Mouse (Mus musculus) monocyte, adult 5-6 weeks (primary cell): ENCODE data around the gene Hnrnpul1. TPM values are rescaled to one million over a fixed set of nuclear protein-coding genes. Genes with fewer than 3 reads are reported as not detected.

Experiments used
- ATAC-seq: fragments of 153-309, 156-312 bp; replicated peaks from 2 replicates; pipeline ENCODE4 v1.8.0; 2017; ENCODE audit warnings: mild to moderate bottlenecking; ENCODE audit not compliant: low TSS enrichment, insufficient number of reproducible peaks, severe bottlenecking, poor library complexity, low FRiP score
- total RNA-seq: library from RNA; stranded (forward); fragments of 200-1000, 200-491, 200-594 nt; gene quantifications from 3 replicates; pipeline ENCODE4 v1.2.3, GENCODE M21; 2017

The Hnrnpul1 gene
- total RNA-seq, 1 experiment from 2014 or later: 116 TPM

DNA sequence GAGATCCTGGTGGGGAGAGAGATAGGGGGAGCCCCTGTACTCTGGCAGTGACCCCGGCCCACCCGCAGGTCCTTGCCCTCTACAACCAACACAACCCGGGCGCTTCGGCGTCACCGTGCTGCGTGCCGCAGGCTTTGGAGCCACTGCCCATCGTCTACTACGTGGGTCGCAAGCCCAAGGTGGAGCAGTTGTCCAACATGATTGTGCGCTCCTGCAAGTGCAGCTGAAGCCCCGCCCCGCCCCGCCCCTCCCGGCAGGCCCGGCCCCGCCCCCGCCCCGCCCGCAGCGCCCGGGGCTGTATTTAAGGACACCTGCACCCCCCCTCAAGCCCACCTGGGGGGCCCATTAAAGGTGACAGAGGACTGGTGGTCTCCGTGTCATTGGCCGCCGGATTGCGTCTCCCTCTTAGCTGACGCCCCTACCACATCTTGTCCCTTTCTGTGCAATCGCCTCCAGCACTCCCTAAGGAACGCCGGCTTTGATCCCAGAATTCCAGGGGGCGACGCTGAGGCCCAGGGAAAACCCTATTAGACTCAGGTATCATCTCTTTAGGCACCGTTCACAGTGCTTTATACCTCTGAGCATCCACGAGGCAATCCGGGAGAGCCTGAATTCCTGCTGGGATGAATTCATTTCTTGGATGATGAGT is 49.7 kb downstream of the Hnrnpul1 start:
- ATAC-seq: no peak

DNA sequence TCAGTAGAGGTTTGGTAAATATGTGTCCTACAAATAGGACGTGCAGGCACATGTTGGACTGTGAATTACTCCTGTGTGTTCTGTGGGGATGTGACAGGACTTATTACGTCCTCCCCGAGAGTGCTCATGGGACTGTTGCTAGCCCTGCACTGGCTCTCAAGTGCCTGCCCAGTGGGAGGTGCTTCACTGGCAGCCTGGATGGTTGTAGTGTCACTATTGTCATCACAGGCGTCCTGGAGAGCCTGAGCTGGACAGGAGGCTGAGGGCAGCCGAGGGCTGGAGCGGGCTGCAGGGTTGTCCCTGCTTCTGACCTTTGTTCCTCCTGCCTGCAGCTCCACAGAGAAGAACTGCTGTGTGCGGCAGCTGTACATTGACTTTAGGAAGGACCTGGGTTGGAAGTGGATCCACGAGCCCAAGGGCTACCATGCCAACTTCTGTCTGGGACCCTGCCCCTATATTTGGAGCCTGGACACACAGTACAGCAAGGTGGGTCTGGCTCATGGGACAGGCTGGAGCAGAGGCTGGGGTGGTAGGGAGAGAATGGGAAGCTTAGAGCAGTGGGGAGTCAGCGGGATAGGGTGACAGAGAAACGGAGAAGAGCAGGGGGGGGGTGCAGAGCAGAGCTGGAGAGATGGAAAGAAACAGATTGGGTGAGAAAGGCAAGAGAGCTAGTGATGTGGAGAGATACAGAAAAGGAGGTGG is 50.6 kb downstream of the Hnrnpul1 start:
- ATAC-seq: no peak

DNA sequence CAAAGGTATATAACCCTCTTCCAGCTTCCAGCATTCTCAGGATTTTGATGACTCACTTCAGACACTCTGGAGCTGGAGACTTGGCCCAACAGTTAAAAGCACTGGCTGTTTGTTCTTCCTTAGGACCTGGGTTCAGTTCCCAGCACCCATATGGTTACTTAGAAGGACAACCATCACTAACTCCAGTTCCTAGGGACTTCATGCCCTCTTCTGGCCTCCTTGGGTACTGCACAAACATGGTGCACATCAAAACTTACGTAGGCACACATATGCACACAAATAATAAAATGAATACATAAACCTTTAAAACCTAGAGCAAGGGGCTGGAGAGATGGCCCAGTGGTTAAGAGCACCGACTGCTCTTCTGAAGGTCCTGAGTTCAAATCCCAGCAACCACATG is 52.2 kb downstream of the Hnrnpul1 start:
- ATAC-seq: no peak

DNA sequence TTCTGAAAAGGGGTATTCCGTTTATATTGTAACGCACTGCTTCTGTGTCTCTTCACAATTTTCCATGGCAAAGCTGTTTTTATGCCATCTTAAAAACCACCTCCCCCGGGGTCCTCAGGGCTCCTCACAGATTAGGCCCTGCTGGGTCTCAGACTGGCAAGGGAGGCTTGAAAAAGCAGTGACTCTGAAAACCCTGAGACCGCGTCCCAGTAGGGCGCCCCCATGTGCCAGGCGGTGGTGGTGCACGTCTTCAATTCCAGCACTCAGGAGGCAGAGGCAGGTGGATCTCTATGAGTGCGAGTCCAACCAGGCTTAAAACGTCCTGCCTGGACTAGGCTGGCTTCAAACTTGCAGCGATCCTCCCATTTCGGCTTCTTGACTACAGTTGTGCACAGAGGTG is 53.8 kb downstream of the Hnrnpul1 start:
- no peak for ATAC-seq

DNA sequence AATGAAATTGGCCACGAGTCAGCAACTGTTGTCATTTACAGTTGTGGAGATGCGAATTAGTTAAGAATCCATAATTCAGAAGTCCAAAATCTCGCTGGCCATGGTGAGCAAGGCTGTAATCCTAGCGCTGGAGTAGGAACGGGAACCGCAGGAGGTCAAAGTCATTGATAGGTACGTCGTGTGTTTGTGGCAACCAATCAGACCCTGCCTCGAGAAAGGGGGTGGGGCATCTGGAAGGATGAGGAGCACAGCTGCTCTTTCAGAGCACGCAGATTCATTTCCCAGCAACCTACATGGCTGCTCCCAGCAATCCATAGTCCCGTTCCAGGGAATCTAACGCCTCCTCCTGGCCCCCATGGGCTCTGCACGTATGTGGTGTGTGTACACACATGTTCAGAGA is 54.7 kb downstream of the Hnrnpul1 start:
- ATAC-seq: no peak

DNA sequence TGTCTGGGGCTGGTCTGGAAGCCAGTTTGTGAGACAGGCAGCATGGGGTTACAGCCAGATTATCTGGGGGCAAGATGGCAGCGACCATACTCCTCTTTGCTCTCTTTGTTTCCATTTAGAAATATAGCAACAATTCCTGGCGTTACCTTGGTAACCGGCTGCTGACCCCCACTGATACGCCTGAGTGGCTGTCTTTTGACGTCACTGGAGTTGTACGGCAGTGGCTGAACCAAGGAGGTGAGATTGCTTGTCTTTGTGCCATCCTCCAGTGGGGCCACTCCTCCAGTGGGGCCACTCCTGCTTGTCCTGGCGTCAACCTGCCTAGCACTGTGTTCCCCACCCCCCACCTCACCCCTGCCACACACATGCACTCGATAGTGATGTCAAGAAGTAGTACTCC is 60.5 kb downstream of the Hnrnpul1 start:
- no peak for ATAC-seq

DNA sequence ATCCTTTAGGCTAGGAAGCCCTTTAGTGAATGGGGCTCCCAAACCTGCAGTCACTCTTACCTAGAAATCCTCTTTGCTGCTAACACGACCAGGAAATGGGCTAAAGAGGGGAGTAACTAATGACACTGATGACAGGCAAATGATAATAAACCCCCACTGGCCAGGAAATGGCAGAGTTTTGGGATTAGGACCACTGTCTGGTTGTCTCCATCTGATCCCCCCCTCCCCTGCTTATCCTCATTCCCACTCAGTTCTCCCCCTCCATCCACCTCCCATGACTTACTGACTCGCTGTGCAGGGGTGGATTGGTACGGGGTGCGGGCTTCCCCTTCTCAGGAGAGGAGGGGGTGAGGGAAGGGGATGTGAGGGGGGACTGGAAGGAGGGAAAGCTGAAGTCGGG is 64.5 kb downstream of the Hnrnpul1 start:
- no peak for ATAC-seq

DNA sequence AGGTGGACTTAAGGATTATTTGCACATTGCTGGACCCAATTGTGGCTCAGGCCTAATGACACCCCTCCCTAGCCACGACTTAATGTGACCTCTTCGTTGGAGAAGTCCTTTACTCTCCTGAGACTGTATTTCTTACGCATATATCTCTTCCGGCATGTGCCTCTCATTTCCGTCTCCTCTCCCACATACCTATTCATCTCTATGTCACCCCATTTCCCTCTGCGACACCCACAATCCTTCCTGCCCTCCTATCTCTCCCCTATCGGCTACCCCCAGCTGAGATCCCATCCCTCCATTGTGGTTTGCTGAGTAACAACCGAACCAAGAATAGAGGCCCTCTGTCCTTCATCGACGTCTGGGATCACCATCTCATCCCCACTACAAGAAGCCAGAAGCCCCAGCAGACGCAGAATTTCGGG is 64.9 kb downstream of the Hnrnpul1 start:
- 0 out of 2 replicates have a peak, but pooled peaks have one; percentile 1 for ATAC-seq

DNA sequence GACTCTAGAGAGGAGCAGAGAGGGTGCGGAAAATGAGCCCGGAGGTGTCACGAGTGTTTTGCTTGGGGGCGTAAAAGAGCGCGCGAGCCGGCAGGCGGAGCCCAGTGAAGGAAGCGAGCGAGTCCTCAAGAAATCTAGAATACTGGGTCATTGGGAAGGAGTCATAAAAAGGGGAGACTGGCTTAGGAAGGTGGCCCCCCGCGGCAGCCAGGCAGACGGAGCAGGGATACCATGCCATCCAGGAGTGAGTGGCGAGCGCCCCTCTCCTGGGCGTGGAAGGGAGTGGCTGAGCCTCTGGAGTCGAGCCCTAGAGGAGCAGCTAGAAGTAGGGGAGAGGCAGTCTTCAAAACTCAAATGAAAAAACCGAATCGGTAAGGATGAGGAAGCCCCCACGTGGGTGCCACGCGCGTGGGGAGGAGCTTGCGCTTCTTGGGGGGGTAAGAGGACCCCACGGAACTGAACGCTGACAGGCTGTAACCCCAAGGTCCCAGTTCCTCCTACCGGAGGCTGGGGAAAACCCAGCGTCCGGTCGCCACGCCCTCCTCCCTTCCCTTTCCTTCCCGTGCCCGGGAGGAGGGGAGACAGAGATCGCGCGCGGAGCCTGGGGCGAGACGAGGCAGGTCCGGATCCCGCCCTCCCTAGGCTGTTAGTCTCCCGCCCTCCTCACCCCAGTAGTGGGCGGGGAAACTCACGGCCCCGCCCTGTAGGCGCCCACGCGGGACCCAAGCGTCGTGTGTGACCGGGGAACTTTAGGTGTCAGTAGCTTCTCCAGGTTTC is 65.6 kb downstream of the Hnrnpul1 start:
- ATAC-seq: peak; percentile 75

DNA sequence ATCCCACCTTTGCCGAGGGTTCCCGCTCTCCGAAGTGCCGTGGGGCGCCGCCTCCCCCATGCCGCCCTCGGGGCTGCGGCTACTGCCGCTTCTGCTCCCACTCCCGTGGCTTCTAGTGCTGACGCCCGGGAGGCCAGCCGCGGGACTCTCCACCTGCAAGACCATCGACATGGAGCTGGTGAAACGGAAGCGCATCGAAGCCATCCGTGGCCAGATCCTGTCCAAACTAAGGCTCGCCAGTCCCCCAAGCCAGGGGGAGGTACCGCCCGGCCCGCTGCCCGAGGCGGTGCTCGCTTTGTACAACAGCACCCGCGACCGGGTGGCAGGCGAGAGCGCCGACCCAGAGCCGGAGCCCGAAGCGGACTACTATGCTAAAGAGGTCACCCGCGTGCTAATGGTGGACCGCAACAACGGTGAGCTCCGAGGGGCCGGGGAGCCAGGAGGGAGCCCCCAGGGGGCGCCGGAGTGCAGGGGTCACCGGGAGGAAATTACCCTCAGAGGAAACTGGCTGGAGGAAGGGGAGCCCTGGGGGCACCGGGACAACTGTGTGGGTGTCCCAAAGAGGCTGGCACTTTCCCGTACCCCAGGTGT is 66.7 kb downstream of the Hnrnpul1 start:
- no peak for ATAC-seq

DNA sequence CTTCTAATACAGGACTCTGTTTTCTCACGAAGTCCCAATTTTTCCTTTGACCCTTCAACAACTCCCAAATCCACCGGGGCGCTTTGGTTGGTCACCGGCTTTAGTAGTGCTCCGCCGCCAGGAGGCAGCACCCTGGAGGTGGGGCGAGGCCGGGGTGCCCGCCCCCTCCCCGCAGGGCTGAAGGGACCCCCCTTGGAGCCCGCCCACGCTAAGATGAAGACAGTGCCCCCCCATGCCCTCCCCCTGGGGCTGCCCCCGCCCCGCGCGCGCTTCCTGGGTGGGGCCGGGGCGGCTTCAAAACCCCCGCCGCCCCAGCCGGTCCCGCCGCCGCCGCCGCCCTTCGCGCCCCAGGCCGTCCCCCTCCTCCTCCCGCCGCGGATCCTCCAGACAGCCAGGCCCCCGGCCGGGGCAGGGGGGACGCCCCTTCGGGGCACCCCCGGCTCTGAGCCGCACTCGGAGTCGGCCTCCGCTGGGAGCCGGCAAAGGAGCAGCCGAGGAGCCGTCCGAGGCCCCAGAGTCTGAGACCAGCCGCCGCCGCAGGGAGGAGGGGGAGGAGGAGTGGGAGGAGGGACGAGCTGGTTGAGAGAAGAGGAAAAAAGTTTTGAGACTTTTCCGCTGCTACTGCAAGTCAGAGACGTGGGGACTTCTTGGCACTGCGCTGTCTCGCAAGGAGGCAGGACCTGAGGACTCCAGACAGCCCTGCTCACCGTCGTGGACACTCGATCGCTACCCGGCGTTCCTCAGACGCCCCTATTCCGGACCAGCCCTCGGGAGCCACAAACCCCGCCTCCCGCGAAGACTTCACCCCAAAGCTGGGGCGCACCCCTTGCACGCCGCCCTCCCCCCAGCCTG is 67.7 kb downstream of the Hnrnpul1 start, which contains the start of gene Tgfb1:
TSS of gene Tgfb1 (plus strand) at position 323 of the 852 bp plus-strand sequence.
- ATAC-seq: peak; percentile 10; the same call in 1 of the 2 replicates

DNA sequence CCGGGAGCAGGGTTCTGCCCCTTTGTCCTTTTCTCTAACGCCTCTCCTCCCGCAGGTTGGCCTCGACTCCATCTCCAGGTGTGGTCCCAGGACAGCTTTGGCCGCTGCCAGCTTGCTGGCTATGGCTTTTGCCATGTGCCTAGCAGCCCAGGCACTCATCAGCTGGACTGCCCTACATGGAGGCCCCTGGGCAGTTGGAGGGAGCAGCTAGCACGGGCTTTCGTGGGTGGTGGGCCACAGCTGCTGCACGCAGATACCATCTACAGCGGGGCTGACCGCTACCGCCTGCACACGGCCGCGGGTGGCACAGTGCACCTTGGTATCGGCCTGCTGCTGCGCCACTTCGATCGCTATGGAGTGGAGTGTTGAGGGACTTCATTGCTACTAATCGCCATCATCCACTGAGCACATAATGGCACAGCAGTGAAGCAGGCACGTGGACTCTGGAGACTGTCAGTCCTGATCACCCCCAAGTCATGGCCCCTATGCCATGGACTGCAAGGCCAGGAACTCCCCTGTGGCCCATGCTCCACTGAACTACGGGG is 68.6 kb downstream of the Hnrnpul1 start:
- ATAC-seq: no peak

DNA sequence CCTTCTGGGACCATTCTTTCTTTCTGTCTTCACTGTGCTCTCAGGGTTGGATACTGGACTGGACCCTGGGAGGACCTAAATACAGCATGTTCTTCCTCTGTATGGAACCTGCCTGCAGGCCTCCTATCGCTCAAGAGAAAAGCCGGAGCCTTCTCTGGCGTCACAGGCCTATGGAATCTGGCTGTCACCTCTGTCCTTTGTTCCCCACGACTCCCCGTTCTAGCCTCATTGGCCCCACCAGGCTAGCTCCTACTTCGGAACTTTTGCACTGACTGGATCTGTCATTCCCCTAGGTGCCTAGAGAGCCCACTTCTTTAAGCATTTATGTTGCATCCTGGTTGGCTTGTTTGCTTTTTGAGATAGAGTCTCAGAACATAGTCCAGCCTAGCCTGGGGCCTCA is 69.9 kb downstream of the Hnrnpul1 start:
- no peak for ATAC-seq

DNA sequence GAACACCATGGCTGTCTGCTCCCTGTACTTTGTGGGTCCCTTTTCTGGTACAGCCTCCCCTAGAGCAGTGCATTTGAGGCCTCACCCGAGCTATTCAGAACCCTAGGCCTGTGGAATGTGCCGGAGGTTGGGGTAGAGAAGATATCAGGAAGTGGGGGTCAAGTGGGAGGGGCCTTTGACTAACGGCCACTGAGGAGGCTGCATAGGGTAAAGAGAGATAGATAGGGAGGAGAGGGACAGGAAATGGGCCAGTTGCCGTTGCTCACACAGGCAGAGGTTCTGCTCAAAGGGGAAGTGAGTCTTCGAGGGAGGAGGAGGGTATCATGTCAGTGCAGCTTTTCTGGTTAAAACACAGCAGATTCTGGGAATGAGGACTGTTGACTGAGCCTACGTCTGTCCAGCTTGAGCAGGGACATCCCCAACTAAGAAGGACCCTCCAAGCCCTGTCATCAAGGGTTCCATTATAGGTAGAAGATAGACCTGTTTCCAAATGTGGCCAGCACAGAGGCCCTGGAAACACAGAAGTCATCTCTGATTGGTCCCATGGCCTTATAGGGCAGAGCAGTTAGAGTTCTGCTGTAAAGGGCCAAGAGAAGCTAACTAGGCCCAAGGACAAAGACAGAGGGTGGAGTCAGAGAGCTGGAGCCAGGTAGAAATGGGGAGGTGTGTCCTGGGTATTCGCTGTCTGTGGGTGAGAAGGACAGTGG is 70.9 kb downstream of the Hnrnpul1 start:
- peak; percentile 26 for ATAC-seq

DNA sequence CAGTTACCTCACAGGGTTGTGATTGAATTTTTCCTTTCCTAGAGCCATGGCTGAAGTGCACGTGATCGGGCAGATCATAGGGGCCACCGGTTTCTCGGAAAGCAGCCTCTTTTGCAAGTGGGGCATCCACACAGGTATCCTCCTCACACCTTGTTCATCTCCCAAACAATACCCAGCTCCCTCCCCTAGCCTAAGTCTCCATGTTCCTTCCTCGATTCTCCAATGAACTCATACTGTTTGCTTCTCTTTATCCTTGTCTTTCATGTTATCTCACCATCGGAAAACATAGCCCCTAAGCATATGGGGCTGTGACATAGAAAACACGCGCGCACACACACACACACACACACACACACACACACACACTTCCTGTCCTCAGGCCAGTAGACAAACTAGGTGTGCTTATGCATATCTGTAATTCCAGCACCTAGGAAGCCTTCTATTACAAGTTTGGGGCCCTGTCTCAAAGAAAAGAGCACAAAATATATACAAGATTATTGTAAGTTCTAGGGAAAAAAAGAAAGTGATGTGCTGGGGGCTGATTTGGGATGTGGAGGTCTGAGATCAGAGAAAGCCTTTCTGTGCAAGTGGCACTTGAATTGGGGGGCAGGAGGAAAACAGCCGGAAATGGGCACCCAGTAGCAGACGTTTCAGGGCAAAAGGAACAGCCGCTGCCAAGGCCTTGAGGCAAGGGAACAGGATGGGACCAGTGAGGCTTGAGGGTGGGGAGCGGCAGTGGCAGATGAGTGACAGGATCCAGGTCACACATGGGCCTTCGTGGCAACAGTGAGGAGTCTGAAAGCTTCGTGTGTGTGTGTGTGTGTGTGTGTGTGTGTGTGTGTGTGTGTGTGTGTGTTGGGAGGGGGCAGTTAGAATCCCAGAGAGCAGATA is 73.0 kb downstream of the Hnrnpul1 start:
- no peak for ATAC-seq

DNA sequence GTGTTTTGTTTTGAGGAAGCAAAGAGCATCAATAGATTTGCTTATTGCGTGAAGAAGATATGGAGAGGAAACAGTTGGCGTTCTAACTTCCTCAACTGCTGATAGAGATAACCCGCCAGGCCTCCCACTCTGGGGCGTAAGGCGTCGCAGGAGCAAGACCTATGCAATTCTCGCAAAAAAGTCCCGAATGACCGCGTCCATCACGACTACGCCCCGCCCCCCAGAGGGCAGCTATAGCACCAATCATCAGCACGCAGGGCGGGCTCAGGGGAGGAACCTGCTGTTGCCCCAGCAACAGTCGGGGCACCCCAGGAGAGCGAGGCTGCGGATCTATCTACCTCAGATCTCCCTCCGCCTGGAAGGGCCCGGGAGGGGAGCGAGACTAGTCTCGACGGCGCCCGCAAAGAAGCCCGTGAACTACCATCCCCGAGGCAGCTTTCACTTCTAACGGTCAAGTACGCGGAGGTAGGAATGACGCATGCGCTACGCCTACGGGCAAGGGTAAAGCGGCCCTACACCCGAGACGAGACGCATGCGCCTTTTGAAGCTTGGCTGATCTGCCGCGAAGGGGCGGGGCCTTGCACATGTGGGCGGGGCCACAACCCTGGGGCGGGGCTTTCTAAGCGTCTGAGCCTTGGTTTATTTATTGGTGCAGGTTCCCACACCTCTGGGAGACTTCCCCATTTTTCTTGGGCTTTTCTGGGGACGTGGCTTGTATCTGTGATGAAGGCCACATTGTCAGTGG is 73.9 kb downstream of the Hnrnpul1 start, which contains the start of gene B9d2:
TSS of gene B9d2 (plus strand) at position 267 of the 745 bp plus-strand sequence.
- peak; percentile 72 for ATAC-seq
